Mouse (Mus musculus) heart, adult 11 months (tissue): ENCODE measurements at regions not wholly inside any gene's neighbourhood (a gene's known extent, or its start where the extent isn't known, plus 50 kb on each side); places are given as distances from the start of the nearest gene placed in this dataset.

Source experiments
- DNase-seq: peaks from one replicate; pipeline ENCODE4 v3.0.0; 2022

DNA sequence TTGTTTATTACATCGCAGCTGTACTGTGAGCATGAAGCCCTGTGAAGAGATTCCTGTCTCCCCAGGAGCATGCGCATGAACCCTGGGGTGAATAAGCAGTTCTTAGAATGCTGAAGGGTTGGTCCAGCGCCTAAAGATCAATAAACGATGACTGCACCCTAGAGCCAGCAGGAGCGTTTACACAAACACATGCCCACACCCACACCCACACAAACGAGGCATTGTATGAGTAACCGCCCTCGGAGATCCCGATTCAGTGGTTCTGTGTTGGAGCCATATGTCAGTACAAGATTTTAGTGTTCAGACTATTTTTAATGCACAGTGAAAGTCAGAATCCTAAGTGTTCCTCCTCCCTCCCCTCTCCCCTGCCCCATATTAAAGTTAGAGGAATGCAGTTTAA, 57.3 kb downstream of the Edn1 start:
- peak; percentile 8 for DNase-seq

DNA sequence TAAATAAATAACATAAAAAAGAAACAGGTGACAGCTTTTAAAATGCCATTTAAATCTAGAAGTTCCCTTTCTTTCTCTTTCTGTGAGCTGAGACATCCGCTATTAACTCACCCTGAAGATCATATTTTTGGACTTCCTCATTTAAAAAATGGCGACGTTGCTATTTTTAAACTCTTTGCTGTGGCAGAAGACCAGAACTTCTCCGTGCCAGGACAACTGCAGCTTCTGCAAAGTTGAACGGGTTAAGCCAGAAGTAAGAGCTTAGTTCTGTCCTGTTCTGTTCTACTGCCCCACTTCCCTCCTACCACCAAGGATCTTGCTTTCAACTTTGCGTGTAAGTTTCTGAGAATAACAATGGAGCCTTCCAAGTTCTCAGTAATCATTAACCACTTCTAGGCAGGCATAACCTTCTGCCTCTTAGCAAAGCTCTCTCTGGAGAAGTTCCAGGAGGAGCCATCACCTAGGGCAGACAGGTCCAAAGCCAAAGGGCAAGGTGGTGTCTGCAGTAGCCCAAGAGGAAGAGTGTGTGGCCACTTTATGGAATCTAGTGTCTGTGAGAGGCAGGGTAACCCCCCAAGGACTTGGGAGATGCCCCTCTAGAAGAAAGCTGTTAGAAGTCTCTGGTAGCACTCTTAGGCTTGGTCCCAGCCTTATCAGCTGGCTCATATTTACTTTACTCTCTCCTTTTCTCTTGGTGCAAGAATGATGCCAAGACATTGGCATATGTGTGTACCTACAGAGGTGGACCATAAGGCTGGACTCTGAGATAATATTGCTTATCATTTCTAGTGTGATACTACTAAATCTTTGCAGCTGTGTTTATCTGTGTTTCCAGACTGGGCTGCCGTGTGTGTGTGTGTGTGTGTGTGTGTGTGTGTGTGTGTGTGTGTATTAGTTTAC, 66.6 kb downstream of the Edn1 start:
- DNase-seq, result peak; percentile 89

DNA sequence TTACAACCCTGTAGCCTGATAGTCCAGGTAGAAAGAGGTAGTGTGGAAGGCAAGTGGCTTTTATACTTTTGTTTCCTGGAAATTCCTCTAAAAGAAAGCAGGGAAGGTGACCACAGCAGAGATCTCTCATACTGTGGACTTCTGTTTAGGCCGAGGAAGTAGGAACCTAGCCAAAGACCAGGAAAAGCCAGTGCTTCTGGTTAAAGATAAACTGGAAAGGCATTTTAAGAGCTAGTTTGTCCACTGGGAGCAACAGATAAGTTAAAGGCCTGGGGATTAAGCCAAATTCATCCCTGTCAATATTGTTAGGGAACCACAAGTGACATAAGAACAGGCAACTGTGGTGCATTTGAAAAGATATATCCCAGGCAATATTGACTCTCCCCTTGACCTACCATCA, 68.5 kb downstream of the Edn1 start:
- DNase-seq, result no peak

DNA sequence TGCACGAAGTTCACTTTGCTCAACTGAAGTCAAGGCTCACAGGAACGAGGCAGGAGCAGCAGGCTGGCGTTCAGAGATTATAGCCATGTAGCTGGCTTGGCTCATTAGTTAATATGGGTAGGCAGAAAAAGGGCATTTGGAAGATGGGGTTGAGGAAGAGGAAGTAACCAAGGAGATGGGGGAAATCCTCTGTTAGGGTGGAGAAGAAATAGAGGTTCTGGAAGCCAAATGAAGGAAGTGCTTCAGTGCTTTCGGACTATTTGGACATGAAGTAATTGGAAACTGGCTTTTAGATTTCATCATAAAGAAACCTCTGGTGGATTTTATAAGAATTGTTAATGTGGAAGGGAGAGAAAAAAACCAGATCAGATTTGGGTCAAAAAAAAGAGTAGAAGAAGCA, 70.9 kb downstream of the Edn1 start:
- DNase-seq, result no peak

DNA sequence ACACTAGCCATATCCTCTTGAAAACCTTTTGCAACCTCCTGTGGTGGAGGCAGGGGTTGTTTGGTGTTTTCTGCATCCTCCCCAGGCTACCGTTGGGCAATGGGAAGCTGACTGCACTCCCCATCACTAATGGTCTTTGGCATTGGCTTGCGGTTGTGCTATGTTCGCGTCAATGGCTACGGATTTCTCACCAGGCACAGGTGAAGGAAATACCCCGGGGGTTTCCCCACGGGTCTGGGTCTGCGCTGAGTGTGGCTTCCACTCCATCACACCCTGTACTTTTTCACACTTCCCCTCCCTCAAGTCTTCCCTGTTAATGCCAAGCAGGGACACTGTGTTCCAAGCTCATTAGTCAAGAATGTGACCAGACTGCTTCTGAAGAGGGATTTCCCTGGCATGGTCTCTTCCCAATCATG, 72.9 kb downstream of the Edn1 start:
- DNase-seq, result no peak

DNA sequence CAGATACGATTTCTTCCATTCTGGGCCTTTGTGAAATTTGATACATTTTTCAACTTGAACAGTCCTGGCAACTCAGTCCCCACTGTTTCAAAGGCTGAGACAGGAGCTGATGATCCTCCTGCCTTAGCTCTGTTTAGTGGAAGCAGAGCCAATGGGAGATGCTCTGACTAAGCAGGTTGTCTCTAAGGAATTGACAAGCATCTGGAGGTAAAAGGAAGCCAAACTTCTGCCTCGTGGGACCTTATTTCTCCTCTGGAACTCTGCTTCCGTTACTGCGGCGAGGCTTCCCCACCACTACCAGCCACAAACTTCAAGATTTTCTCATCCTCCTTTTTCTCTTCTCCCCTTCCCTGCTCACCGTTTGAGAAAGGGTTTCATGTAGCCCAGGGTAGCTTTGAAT, 78.4 kb downstream of the Edn1 start:
- DNase-seq, result peak; percentile 75

DNA sequence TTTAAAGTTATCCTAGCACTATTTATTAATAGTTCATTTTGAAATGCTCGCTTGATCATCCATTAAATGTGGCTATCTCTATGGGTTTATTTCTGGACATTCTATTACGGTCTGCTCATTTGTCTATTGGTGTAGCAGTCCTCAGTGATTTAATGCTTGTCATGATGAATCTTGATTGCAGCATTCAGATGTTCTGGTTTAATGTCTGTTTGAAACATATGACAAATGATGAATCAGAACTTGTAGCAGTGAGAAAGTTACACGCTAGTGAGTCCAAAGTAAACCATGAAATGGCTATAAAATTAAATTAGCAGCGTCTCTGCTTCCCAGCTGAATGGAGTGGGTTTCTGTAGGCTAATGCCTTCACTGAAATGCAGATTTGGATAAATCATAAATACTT, 81.8 kb downstream of the Edn1 start:
- DNase-seq, result no peak

DNA sequence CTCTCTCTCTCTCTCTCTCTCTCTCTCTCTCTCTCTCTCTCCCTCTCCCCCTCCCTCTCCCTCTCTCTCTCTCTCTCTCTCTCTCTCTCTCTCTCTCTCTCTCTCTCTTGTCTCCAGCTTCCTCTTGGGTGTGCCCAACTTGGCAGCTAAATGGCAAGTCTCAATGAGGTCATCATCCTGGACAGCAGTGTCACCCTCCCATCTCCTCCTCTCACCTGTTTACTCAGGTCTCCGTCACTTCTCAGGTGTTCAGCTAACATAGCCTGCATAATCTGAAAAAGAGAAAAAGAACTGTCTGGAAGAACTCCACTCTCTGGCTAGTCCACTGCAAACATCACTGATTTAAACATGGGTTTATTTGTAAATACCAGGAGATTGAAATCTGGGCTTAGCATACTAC, 89.1 kb downstream of the Edn1 start:
- no peak for DNase-seq

DNA sequence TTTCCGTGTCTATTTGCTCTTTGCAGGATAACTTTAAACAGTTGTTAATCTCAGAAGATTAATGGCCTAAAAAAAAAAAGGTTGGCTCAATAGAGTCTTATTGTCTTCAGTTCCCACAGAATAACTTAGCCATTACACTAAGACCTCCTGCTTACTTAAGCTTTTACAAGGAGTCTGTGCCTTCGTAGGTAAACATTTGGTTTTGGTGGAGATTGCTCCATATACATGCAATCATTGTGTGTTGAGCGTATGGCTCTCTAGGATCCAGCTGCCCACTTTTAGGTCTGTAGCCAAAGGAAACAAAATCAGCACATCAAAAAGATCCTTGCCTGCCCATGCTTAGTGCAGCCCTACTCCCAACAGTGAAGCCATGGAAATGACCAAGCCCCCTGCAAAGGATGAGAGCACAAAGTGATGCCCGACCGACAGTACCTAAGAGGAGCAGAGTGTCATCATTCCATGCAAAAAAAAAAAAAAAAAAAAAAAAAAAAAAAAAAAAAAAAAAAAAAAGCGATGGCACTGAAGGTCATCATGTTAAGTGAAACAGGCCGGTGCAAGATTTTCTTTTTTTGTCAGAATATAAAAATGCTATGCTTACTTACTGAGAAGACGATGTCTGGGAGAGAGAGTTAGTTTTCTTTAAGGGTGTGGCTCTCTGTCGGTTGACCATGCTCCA, 90.2 kb downstream of the Edn1 start:
- DNase-seq, result no peak

DNA sequence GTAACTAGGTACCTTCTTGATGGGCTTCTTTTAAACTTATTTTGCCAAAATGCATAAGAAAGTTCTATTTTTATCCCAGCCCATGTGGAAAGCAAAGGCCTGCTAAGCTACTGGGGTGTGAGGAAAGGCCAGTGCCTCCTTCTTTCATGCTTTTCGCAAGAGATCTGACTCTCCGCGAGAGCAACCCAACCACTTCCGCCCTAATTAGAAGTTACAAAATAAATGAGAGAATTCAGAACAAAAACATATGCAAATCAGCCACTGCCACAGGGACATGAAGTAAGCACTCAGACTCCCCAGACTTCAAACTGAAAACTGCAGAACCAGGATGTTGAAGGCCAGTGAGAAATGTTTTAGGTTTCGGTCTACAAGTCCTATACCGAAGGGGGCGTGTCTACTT, 91.4 kb downstream of the Edn1 start:
- no peak for DNase-seq

DNA sequence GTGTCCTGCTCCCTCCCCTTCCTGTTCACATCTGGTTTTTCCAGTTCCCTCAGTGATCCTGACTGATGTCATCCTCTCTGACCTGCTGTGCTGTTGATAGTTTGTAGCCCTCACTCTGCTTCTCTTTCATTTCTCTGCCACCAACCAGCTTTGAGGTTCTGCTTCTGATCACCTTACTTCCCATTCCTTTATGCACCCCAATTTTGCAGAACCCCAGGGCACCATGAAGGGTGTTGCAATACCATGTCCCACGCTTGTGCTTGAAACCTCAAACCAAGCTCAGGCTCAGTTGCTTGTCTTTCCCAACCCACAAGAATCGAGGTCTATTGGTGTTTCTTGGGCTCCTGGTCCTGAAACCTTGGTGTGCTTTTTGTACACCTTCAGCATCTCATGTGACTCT, 93.3 kb downstream of the Edn1 start:
- no peak for DNase-seq

DNA sequence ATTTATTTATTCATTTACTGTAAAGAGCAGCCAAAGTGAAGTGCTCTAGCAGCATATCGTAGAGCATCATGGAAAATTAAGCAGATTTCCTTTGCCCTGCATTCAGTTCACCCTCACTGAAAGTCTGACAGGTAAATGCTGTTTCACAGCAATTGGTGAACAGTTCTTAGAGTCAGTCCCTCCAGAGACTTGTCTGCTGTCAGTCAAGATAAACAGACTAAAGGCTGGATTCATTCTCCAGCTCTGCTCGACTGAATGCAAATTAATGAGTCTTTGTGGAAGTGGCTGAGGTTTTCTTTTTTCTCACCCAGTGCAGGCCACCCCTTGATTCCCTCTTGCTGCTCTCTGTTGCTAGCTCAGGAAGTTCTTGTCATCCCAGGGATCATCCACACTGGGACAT, 100.2 kb downstream of the Edn1 start:
- DNase-seq, result no peak

DNA sequence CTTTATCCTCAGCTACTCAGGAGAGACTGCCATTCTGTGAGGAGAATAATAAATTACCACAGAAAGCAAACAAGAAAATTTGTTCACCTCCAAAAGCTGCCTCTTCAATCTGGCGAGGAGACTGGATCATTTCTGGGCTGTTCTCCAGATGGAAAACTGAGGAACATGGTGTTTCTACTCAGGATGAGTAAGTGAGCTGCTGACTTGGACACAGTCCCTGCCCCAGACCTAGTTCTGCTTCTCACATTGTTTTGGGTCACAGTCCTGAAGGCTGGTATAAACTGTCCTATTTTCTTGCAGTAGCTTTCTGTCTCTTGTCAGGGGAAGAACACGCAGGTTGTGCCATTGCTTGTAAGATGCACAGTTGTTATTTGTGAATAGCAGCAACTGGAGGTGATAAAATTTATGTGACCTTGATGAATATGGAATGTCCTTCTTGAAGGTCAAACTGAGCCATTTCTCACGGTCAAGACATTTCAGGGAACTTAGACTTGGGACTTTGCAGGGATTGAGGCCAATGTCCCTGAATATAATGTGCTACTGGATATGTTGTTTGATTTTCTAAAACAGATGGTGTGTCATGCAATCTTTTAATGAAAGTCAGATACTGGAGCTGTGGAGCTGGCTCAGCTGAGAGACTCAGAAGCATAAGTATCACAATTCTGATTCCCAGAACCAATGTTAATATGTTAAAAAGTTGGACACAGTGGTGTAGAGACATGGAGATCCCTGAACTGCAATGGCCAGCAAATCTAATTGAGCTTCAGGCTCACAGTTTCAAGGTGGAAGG, 102.2 kb downstream of the Edn1 start:
- peak; percentile 93 for DNase-seq

DNA sequence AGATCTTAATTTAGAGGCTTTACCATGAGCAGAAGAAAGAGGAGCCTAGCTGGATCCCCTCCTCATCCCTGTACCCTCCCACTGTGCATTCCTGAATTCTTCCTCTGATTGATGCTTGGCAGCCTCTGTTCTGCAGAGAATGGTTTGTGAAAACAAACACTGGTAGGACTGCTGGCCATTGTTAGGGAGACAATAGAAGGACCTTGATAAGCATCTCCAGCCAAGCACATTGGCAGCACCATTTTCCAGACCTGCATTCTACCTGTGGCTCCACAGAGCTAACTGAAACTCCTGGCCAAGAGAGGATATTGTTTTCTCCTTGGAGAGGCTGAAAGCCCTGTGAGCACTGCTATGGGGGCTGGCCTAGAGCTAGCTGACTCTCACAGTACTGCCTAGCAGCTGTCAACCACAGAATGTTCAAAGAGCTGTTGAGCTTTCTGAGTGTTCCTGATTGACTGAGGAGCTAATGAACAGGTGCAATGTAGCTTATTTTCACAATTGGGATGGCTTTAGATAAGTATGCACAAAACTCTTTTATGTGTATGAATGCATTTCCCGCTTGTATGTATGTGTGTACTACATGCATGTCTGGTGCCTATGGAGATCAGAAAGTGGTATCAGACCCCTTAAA, 111.5 kb downstream of the Edn1 start:
- DNase-seq, result peak; percentile 91

DNA sequence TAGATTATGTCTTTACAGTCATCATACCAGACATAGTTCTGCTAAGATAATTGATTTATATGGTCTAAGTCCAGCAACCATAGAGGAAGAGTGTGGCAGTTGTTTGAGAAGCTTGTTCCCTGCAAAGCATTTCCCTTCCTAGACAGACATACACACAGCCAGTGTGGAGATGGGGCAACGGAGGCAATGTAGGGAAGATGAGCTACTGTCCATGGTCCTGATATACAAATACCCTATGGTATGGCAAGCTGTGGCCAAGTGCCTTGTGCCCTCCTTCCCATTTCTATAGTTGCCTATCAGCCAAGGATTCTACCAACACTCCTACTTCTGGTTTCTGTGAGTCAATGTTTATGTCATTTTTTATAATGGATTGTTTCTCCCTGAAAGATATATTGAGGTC, 145.6 kb downstream of the Edn1 start:
- DNase-seq, result no peak

DNA sequence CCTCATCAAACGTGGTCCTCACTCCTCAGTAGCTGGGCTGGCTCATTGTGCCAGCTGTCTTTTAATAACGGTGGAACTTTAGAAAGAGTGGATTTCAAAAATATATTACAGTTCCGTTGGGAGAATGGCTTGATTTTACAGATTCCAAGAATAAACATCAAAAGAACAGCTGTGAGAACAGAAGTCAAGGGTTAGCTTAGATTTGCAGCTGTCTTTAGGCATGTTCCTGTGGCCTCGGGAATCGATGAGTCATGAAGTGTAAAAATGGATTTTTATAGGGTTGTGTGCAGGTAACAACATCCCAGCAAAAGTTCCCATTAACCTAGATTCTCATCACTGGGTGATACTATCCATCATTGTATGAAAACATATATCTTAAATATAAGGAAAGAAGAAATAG, 152.4 kb downstream of the Edn1 start:
- DNase-seq, result no peak

DNA sequence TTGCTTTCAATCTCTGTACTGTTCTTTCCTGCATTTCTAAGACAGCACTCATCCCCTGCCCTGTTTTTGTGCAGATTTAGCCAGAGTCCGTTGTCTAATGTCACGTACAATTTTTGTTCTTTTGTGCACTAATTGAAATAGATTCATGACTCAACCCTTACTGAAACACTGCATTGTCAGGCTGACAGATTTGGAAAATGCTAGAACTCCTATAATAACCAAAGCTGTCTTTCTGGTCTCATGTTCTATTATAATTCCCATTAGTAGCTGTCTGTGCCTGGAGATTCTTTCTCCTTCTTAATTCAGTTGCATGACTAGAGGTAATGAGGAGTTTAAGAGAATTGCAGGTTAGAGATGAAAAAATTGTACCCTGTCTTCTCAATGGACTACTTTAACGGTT, 158.6 kb downstream of the Edn1 start:
- no peak for DNase-seq

DNA sequence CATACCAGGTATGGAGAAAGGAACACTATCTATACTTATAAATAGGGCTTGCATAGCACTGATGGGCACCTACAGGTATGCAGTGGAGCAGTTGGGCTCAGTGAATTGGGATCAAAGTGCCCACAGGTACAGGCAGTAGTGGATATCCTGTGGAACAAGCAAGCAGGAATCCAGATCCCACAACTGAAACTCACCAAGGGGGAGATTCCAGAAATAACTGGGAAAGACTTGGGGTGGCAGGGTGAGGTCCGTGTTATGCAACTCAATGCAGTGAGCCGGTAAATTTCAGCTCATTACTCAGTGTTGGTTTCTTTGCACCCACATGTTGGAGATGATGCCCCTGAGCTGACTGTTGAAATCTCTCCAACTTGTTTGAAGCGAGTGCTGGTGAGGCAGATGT, 177.5 kb downstream of the Edn1 start:
- peak; percentile 61 for DNase-seq

DNA sequence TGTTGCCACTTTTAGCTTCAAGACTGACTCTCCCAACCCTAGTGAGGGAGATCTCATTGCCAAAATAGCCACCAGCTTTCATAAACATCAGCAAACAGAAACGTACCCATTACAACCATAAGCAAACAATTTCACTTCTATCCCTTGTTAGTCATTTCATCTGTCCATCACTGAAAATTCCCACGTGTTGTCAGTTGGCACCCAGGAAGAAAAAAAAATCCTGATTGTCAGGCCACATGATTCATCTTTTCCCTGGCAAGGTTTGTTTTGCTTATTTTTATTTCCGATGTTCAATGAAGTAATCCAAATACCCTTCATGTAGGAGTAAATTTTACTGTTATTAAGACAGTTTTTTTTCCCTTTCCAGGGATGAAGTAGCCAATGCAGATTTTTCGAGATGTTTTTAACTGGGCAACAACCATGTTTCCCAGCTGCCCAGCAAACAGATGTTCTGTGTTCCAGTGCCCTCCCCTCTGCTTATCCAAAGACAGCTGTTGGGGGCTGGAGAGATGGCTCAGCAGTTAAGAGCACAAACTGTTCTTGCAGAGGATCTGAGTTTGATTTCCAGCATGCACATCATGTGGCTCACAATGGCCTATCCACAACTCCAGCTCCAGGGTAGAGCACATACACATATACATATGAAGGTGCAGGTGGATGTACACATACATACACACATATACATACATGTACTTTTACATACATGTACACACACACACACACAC, 189.3 kb upstream of the Phactr1 start:
- DNase-seq, result peak; percentile 92

DNA sequence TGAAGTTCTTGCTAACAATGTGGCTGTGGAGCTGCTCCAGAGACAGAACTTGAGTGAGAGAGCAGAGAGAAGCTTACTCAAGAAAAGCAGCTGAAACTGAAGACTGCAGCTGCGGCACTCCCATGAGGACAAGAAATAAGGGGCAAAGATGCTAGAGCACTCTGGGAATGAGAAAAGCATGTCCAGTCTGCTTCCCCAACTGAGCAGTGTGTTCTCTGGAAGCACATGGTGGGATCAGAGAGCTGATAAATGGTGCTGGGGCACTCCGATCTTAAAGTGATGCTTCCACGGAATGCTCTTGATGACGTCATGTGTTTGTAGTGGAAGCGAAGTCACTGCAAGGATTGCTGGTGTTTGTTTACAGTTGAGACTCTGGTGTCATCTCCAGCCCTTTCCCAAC, 186.1 kb upstream of the Phactr1 start:
- DNase-seq, result peak; percentile 93

DNA sequence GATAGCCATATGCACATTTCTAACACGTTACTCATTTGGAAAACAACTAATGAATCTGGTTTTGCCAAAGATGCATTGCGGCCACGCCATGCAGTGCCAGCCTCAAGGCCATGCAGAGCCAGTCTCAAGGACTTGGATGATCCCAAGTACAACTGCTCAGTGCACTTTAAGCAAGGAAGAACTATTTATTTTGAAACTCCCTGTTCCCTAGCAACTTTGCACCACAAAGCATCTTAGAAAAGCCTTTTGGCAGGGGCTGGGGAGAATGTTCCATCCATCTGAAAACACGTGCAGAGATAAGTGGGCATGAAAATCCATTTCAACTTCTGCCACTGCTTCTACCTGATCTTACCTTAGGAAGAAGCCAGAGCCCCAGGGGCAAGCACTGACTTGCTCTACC, 182.1 kb upstream of the Phactr1 start:
- peak; percentile 91 for DNase-seq

DNA sequence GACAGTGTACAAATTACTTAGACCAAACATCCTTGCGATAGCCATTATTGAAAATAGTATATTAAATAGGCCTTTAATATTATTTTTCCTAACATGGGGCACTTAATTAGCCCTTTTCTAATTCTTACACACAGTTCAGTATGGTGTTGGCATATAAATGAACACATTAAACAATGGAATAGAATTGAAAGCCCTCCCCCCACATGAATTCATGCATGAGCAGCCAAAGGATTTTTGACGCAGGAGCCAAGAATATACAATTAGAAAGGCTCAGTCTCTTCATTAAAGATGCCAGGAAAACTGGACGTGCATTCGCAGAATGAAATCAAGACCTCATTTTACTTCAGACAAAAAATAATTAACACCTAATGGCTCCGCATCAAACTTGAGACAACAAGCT, 172.9 kb upstream of the Phactr1 start:
- no peak for DNase-seq

DNA sequence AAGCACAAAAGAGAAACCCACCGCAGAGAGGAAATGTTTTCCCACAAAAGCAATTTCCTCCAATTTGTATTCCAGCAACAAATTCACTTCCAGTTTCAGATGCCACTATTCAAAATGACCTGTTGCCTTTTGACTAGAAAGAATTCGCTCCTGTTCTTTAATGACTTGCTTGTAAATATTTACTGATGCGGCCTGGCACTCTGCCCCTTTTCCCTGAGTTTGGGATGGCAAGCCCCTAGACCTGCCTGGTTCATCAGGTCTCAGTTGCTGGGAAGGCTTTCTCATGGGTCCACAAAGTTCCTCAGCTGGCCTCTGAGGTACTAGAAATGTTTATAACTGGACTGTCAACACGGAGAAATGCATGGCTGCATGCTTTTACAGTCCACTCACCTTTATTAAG, 161.7 kb upstream of the Phactr1 start:
- no peak for DNase-seq
